Mouse (Mus musculus) embryonic facial prominence, embryonic 14.5 days (tissue): Measurements from ENCODE around the gene Hsd17b11. TPM values are rescaled to one million over a fixed set of nuclear protein-coding genes. Genes with fewer than 3 reads are reported as not detected.

ENCODE experiments used
- ATAC-seq: fragments of 200-750 bp; cut with Nextera tagmentation; 2 replicates; pipeline ENCODE4 v1.8.0; 2017; ENCODE audit warnings: low read depth, moderate number of reproducible peaks, moderate TSS enrichment
- DNase-seq: peaks from one replicate; pipeline ENCODE4 v3.0.0-alpha.2; 2015; ENCODE audit warnings: low spot score
- H3K27ac ChIP-seq: fragments of 300-500 bp; sonication (generic); replicated peaks from 2 replicates; pipeline ENCODE4 v1.5.1; 2014; ENCODE audit warnings: low read depth, mild to moderate bottlenecking, low read length, moderate library complexity
- H3K27me3 ChIP-seq: fragments of 300-500 bp; sonication (generic); replicated peaks from 2 replicates; pipeline ENCODE4 v1.6.1; 2014; ENCODE audit warnings: low read length; ENCODE audit not compliant: control insufficient read depth, insufficient read depth
- H3K36me3 ChIP-seq: fragments of 300-500 bp; sonication (generic); 2 replicates; pipeline ENCODE4 v1.6.1; 2014; ENCODE audit warnings: low read length, mixed read lengths; ENCODE audit not compliant: control insufficient read depth, insufficient read depth
- H3K4me1 ChIP-seq: fragments of 300-500 bp; sonication (generic); 2 replicates; pipeline ENCODE4 v1.6.1; 2014; ENCODE audit warnings: antibody characterized with exemption, low read length; ENCODE audit not compliant: control insufficient read depth, insufficient read depth
- H3K4me2 ChIP-seq: fragments of 300-500 bp; sonication (generic); 2 replicates; pipeline ENCODE4 v1.6.1; 2014; ENCODE audit warnings: low read depth, mild to moderate bottlenecking, low read length, moderate library complexity, mixed read lengths
- H3K4me3 ChIP-seq: fragments of 300-500 bp; sonication (generic); 2 replicates; pipeline ENCODE4 v1.5.1; 2014; ENCODE audit warnings: low read depth, mild to moderate bottlenecking, low read length
- H3K9ac ChIP-seq: fragments of 300-500 bp; sonication (generic); 2 replicates; pipeline ENCODE4 v1.6.1; 2014; ENCODE audit warnings: low read depth, mild to moderate bottlenecking, low read length, moderate library complexity, mixed read lengths
- H3K9me3 ChIP-seq: fragments of 300-500 bp; sonication (generic); 2 replicates; pipeline ENCODE4 v1.6.1; 2016; ENCODE audit warnings: low read length; ENCODE audit not compliant: control insufficient read depth
- WGBS: fragments of 180-500 bp; shearing (Covaris S2); extraction: QIAGEN DNeasy Blood & Tissue Kit; methylation state at CpG from one replicate; pipeline ENCODE4 v1.1.7; 2014; 5-methylcytosine and 5-hydroxymethylcytosine counted together
- polyA plus RNA-seq: library from polyadenylated mRNA; unstranded; fragments of >200 nt; fragmentation: Nextera tagmentation; extraction: Ambion mirVana; gene quantifications from 2 replicates; pipeline ENCODE4 v1.2.1, GENCODE M21; 2014

The Hsd17b11 gene
- polyA plus RNA-seq, 1 experiment from 2014 or later = 4.5 TPM

GRCm38 (mm10) chr5:103992831-103993230 lies 28.9 kb downstream of the Hsd17b11 start:
- no peak for ATAC-seq
- no peak for DNase-seq
- WGBS = 84% methylated on average over 9 of the region's 9 CpGs

GRCm38 (mm10) chr5:103980705-103981560 lies 40.8 kb downstream of the Hsd17b11 start:
- no peak overlapping the region for H3K4me2 ChIP-seq
- no peaks in the 10 kb centered on the region for H3K9me3 ChIP-seq
- no peak for ATAC-seq
- H3K27me3 ChIP-seq = no peaks in the 10 kb centered on the region
- H3K36me3 ChIP-seq = no peaks in the 10 kb centered on the region
- WGBS = 87% methylated on average over 9 of the region's 9 CpGs
- no peak overlapping the region for H3K27ac ChIP-seq
- H3K4me1 ChIP-seq = no peaks in the 10 kb centered on the region
- no peak overlapping the region for H3K4me3 ChIP-seq
- H3K9ac ChIP-seq = no peak overlapping the region
- no peak for DNase-seq

More at GRCm38 (mm10) chr5:103992831-103993230, 28.9 kb downstream of the Hsd17b11 start:
- H3K9me3 ChIP-seq = no peaks in the 10 kb centered on the region
- 0 out of 2 replicates have a peak, but pooled peaks cover 4% of the 10 kb centered on the region for H3K36me3 ChIP-seq
- H3K27me3 ChIP-seq = no peaks in the 10 kb centered on the region
- no peak overlapping the region for H3K4me3 ChIP-seq
- no peak overlapping the region for H3K4me2 ChIP-seq
- H3K9ac ChIP-seq = no peak overlapping the region
- no peaks in the 10 kb centered on the region for H3K4me1 ChIP-seq
- no peak overlapping the region for H3K27ac ChIP-seq

GRCm38 (mm10) chr5:103977907-103978570 lies 43.7 kb downstream of the Hsd17b11 start:
- no peaks in the 10 kb centered on the region for H3K36me3 ChIP-seq
- no peak overlapping the region for H3K9ac ChIP-seq
- no peaks in the 10 kb centered on the region for H3K27me3 ChIP-seq
- DNase-seq (no peak), ATAC-seq (no peak)
- H3K9me3 ChIP-seq = no peaks in the 10 kb centered on the region
- H3K4me3 ChIP-seq = no peak overlapping the region
- 91% methylated on average over 7 of the region's 7 CpGs for WGBS
- H3K27ac ChIP-seq = no peak overlapping the region
- no peaks in the 10 kb centered on the region for H3K4me1 ChIP-seq
- H3K4me2 ChIP-seq = no peak overlapping the region

- DNase-seq (no peak), ATAC-seq (no peak)
- Histone ChIP-seq H3K9ac (no peak within 1 kb of the TSS), H3K4me1 (no peaks in the 10 kb centered on the region), H3K4me2 (no peak within 1 kb of the TSS), H3K27ac (no peak within 1 kb of the TSS), H3K36me3 (no peaks in the 10 kb centered on the region), H3K27me3 (no peaks in the 10 kb centered on the region), H3K9me3 (no peaks in the 10 kb centered on the region), H3K4me3 (no peak within 1 kb of the TSS)
- 86% methylated on average over 4 of the region's 4 CpGs for WGBS
These were observed 44.4 kb downstream of the Hsd17b11 start, which contains the start of gene Hsd17b13 for GRCm38 (mm10) chr5:103977297-103977696. Gene Hsd17b13 (minus strand): TSS chr5:103977410.

- no peaks in the 10 kb centered on the region for H3K9me3 ChIP-seq
- no peak overlapping the region for H3K4me2 ChIP-seq
- ATAC-seq (no peak), DNase-seq (no peak)
- no peak overlapping the region for H3K9ac ChIP-seq
- no peak overlapping the region for H3K27ac ChIP-seq
- H3K27me3 ChIP-seq = no peaks in the 10 kb centered on the region
- no peak overlapping the region for H3K4me3 ChIP-seq
- no peaks in the 10 kb centered on the region for H3K36me3 ChIP-seq
- no peaks in the 10 kb centered on the region for H3K4me1 ChIP-seq
- WGBS = 75% methylated on average over 7 of the region's 7 CpGs
These were observed 46.0 kb downstream of the Hsd17b11 start for GRCm38 (mm10) chr5:103975736-103976135.

- Histone ChIP-seq H3K4me3 (no peak overlapping the region), H3K27me3 (no peaks in the 10 kb centered on the region), H3K9ac (no peak overlapping the region), H3K9me3 (no peaks in the 10 kb centered on the region), H3K36me3 (no peaks in the 10 kb centered on the region), H3K27ac (no peak overlapping the region), H3K4me2 (peak overlapping the region; percentile 32), H3K4me1 (no peaks in the 10 kb centered on the region)
- ATAC-seq = no peak
- WGBS = 78% methylated on average over 13 of the region's 13 CpGs
- DNase-seq = no peak
These were observed 48.9 kb downstream of the Hsd17b11 start for GRCm38 (mm10) chr5:103972801-103973200.

GRCm38 (mm10) chr5:103972379-103972778 lies 49.3 kb downstream of the Hsd17b11 start:
- no peaks in the 10 kb centered on the region for H3K9me3 ChIP-seq
- no peak overlapping the region for H3K4me3 ChIP-seq
- peak overlapping the region; percentile 32 for H3K4me2 ChIP-seq
- no peaks in the 10 kb centered on the region for H3K27me3 ChIP-seq
- ATAC-seq (no peak), DNase-seq (no peak)
- H3K27ac ChIP-seq = no peak overlapping the region
- H3K4me1 ChIP-seq = no peaks in the 10 kb centered on the region
- no peak overlapping the region for H3K9ac ChIP-seq
- WGBS = 64% methylated on average over 19 of the region's 19 CpGs
- H3K36me3 ChIP-seq = no peaks in the 10 kb centered on the region

- H3K9ac ChIP-seq = no peak overlapping the region
- no peak for ATAC-seq
- H3K4me3 ChIP-seq = no peak overlapping the region
- no peak for DNase-seq
- H3K9me3 ChIP-seq = no peaks in the 10 kb centered on the region
- no peaks in the 10 kb centered on the region for H3K36me3 ChIP-seq
- no peak overlapping the region for H3K27ac ChIP-seq
- no peaks in the 10 kb centered on the region for H3K4me1 ChIP-seq
- no peak overlapping the region for H3K4me2 ChIP-seq
- no peaks in the 10 kb centered on the region for H3K27me3 ChIP-seq
- 78% methylated on average over 5 of the region's 5 CpGs for WGBS
These were observed 50.7 kb downstream of the Hsd17b11 start for GRCm38 (mm10) chr5:103971051-103971450.
